Mouse (Mus musculus) embryonic facial prominence, embryonic 11.5 days (tissue): ENCODE data around the gene Rgl3. TPM values are rescaled to one million over a fixed set of nuclear protein-coding genes. Genes with fewer than 3 reads are reported as not detected.

ENCODE experiments used
- ATAC-seq: fragments of 200-750 bp; cut with Nextera tagmentation; replicated peaks from 2 replicates; pipeline ENCODE4 v1.8.0; 2017; ENCODE audit warnings: low read depth; ENCODE audit not compliant: insufficient number of reproducible peaks, low FRiP score, low TSS enrichment
- DNase-seq: peaks from one replicate; pipeline ENCODE4 v3.0.0-alpha.2; 2015; ENCODE audit warnings: low spot score
- H3K27ac ChIP-seq: fragments of 300-500 bp; sonication (generic); replicated peaks from 2 replicates; pipeline ENCODE4 v1.5.1; 2014; ENCODE audit warnings: mild to moderate bottlenecking, low read depth, low read length, control low read depth
- H3K27me3 ChIP-seq: fragments of 300-500 bp; sonication (generic); 2 replicates; pipeline ENCODE4 v1.6.1; 2014; ENCODE audit warnings: mild to moderate bottlenecking, low read length, moderate library complexity, mixed read lengths; ENCODE audit not compliant: control insufficient read depth, insufficient read depth
- H3K36me3 ChIP-seq: fragments of 300-500 bp; sonication (generic); replicated peaks from 2 replicates; pipeline ENCODE4 v1.6.1; 2014; ENCODE audit warnings: low read depth, mild to moderate bottlenecking, low read length, moderate library complexity, mixed read lengths; ENCODE audit not compliant: control insufficient read depth, insufficient read depth
- H3K4me1 ChIP-seq: fragments of 300-500 bp; sonication (generic); 2 replicates; pipeline ENCODE4 v1.6.1; 2014; ENCODE audit warnings: low read length, mixed read lengths; ENCODE audit not compliant: control insufficient read depth, insufficient read depth
- H3K4me2 ChIP-seq: fragments of 300-500 bp; sonication (generic); 2 replicates; pipeline ENCODE4 v1.6.1; 2014; ENCODE audit warnings: low read depth, mild to moderate bottlenecking, control low read depth, low read length, moderate library complexity
- H3K4me3 ChIP-seq: fragments of 300-500 bp; sonication (generic); 2 replicates; pipeline ENCODE4 v1.5.1; 2014; ENCODE audit warnings: low read depth, low read length, control low read depth
- H3K9ac ChIP-seq: fragments of 300-500 bp; sonication (generic); replicated peaks from 2 replicates; pipeline ENCODE4 v1.6.1; 2014; ENCODE audit warnings: mild to moderate bottlenecking, control low read depth, low read length
- H3K9me3 ChIP-seq: fragments of 300-500 bp; sonication (generic); replicated peaks from 2 replicates; pipeline ENCODE4 v1.6.1; 2016; ENCODE audit warnings: mild to moderate bottlenecking, low read length, inconsistent platforms, mixed read lengths; ENCODE audit not compliant: control insufficient read depth
- WGBS: fragments of 180-500 bp; shearing (Covaris S2); extraction: QIAGEN DNeasy Blood & Tissue Kit; methylation state at CpG from one replicate; pipeline ENCODE4 v1.1.7; 2014; 5-methylcytosine and 5-hydroxymethylcytosine counted together
- polyA plus RNA-seq: library from polyadenylated mRNA; unstranded; fragments of >200 nt; fragmentation: Nextera tagmentation; extraction: Ambion mirVana; gene quantifications from 2 replicates; pipeline ENCODE4 v1.2.1, GENCODE M21; 2014

The Rgl3 gene
- polyA plus RNA-seq = 1.0 and 1.3 TPM in 2 replicates

DNA sequence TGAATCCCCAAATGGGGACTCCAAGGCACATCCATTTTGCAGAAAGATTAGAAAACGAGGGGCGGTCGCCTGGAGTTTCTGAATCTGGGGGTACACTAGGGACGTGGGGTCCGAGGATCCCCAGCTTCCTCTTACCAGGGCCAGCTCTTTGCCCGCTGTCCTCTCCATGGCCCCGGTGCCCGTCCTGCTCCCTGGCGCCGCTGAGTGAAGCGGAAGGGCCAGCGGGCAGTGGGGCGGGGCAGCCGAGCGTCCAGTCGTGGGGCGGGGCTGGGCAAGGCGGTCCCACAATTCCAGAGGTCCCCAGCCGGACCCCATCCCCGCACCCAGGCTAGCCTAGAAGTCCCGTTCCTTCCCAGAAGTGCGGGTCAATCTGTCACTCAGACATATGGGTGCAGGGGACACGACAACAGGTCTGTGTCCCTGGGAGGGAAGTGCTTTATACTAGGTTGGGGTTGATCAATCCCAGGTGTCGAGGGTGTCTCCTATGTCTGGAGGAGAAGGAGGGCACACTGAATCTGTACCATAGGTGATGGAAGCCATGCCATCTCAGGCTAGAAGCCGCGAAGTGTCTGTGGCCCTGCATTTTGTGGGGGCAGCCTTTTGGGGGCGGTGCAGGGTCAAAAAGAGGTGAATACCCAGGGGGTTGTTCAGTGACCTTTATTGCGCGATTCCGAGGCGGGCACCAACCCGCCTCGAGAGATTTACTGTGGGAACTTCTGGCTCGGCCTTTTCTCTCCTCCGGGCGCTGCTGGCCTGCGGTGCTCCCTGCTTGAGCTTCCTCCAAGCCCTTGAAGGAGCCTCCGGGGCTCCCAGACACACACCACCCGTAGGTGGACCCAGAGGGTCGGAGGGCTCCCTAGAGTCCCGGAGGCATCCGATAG, at the start of gene Rgl3:
Gene Rgl3 (minus strand): TSS at position 217 of the 881 bp plus-strand sequence.
- Histone ChIP-seq H3K9me3 (no peaks in the 10 kb centered on the region), H3K4me1 (peaks cover 8% of the 10 kb centered on the region), H3K4me3 (peak within 1 kb of the TSS; percentile 38), H3K27ac (no peak within 1 kb of the TSS), H3K9ac (peak within 1 kb of the TSS; percentile 39), H3K4me2 (peak within 1 kb of the TSS; percentile 79), H3K36me3 (no peaks in the 10 kb centered on the region), H3K27me3 (peaks cover 52% of the 10 kb centered on the region)
- WGBS = under 1% methylated on average over 42 of the region's 42 CpGs
- no peak for ATAC-seq
- peak; percentile 41 for DNase-seq

GRCm38 (mm10) chr9:22037826-22038225, 48.6 kb upstream of the Rgl3 start:
- H3K27ac ChIP-seq = no peak overlapping the region
- ATAC-seq (no peak), DNase-seq (no peak)
- no peak overlapping the region for H3K4me3 ChIP-seq
- H3K9me3 ChIP-seq = no peaks in the 10 kb centered on the region; the same call in 1 of the 2 replicates
- no peaks in the 10 kb centered on the region; the same call in 1 of the 2 replicates for H3K4me1 ChIP-seq
- no peaks in the 10 kb centered on the region for H3K27me3 ChIP-seq
- H3K9ac ChIP-seq = no peak overlapping the region
- H3K36me3 ChIP-seq = no peaks in the 10 kb centered on the region
- WGBS = 76% methylated on average over 10 of the region's 10 CpGs
- no peak overlapping the region for H3K4me2 ChIP-seq

- 51% methylated on average over 6 of the region's 6 CpGs for WGBS
- Histone ChIP-seq H3K9ac (no peak overlapping the region), H3K4me3 (no peak overlapping the region), H3K9me3 (no peaks in the 10 kb centered on the region; the same call in 1 of the 2 replicates), H3K4me1 (no peaks in the 10 kb centered on the region; the same call in 1 of the 2 replicates), H3K4me2 (no peak overlapping the region), H3K27ac (no peak overlapping the region), H3K27me3 (no peaks in the 10 kb centered on the region), H3K36me3 (no peaks in the 10 kb centered on the region)
- DNase-seq = peak; percentile 32
- ATAC-seq = peak; percentile 67; the same call in 1 of the 2 replicates
Measured at GRCm38 (mm10) chr9:22035300-22036044, 46.2 kb upstream of the Rgl3 start.

DNA sequence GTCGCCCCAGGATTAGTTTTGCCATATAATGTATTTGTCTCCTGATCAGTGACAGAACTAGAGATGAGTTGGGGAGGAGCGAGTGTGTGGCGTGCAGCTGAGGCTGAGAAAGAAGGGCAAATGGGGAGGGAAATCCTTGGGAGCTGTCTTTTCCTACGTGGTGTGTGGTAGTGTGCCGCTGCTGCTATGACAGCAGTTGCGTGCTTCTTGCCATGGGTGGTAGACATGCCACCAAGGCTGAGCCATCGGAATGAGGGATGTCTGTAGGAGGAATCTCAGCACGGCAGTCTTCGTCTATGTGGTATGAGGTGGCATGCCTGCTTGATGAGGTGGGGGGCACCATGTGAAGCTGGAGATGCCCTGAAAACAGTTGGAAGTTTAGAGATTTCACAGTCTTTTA, 41.1 kb upstream of the Rgl3 start:
- H3K4me3 ChIP-seq = no peak overlapping the region
- no peak for ATAC-seq
- H3K9ac ChIP-seq = no peak overlapping the region
- no peaks in the 10 kb centered on the region for H3K36me3 ChIP-seq
- no peak overlapping the region for H3K4me2 ChIP-seq
- DNase-seq = no peak
- H3K4me1 ChIP-seq = no peaks in the 10 kb centered on the region
- H3K27me3 ChIP-seq = no peaks in the 10 kb centered on the region
- H3K9me3 ChIP-seq = no peaks in the 10 kb centered on the region; the same call in 1 of the 2 replicates
- 90% methylated on average over 9 of the region's 9 CpGs for WGBS
- H3K27ac ChIP-seq = no peak overlapping the region

- H3K9me3 ChIP-seq = no peaks in the 10 kb centered on the region
- no peak overlapping the region for H3K4me2 ChIP-seq
- no peak for DNase-seq
- peak; percentile 48 for ATAC-seq
- no peak overlapping the region for H3K27ac ChIP-seq
- H3K4me1 ChIP-seq = no peaks in the 10 kb centered on the region
- H3K27me3 ChIP-seq = no peaks in the 10 kb centered on the region
- no peak overlapping the region for H3K4me3 ChIP-seq
- no peaks in the 10 kb centered on the region for H3K36me3 ChIP-seq
- WGBS = 41% methylated on average over 7 of the region's 7 CpGs
- H3K9ac ChIP-seq = no peak overlapping the region
Measured at GRCm38 (mm10) chr9:22028467-22028866, 39.2 kb upstream of the Rgl3 start.

DNA sequence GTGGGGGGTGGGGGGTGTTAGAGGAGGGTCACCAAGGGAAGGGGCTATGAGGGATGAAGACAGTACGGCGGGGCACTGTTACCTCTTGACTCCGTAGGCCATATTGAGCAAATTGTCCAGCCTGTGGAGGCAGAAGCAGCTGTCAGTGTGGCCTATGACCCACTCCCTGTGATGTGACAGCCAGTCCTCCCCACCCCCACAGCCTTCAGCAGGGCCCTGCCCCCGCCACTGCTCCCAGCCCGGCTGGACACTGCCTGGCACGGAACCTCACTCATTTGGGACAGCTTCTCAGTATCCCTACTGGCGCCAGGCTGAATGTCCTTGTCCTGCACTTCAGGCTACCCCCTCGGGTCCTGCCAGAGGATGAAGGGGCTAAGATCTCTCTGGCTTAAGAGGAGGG, 35.3 kb upstream of the Rgl3 start:
- Histone ChIP-seq H3K9ac (no peak overlapping the region), H3K27me3 (no peaks in the 10 kb centered on the region), H3K27ac (no peak overlapping the region), H3K4me3 (no peak overlapping the region), H3K36me3 (no peaks in the 10 kb centered on the region), H3K9me3 (no peaks in the 10 kb centered on the region), H3K4me1 (no peaks in the 10 kb centered on the region), H3K4me2 (no peak overlapping the region)
- ATAC-seq (no peak), DNase-seq (no peak)
- WGBS = 44% methylated on average over 8 of the region's 8 CpGs

- 79% methylated on average over 7 of the region's 7 CpGs for WGBS
- no peak overlapping the region for H3K9ac ChIP-seq
- no peaks in the 10 kb centered on the region for H3K27me3 ChIP-seq
- no peak overlapping the region for H3K4me2 ChIP-seq
- no peaks in the 10 kb centered on the region for H3K4me1 ChIP-seq
- no peak overlapping the region for H3K4me3 ChIP-seq
- H3K36me3 ChIP-seq = peaks cover 8% of the 10 kb centered on the region
- H3K9me3 ChIP-seq = no peaks in the 10 kb centered on the region
- H3K27ac ChIP-seq = no peak overlapping the region
- ATAC-seq (no peak), DNase-seq (no peak)
Measured at GRCm38 (mm10) chr9:22017208-22017825, 28.1 kb upstream of the Rgl3 start.
